Mouse (Mus musculus) ES-Bruce4 (cell line): ENCODE measurements around the gene Chst4. TPM values are rescaled to one million over a fixed set of nuclear protein-coding genes. Genes with fewer than 3 reads are reported as not detected.
"Not testable (repeated sequence)": the region's sequence is repeated elsewhere in the genome, so short reads cannot be mapped to it uniquely, and the experiment has no call there.

Experiments
- H3K27ac ChIP-seq: 2 replicates; pipeline ENCODE4 v1.5.1; 2012; ENCODE audit warnings: low read length, inconsistent platforms; ENCODE audit not compliant: insufficient read depth
- H3K27me3 ChIP-seq: 2 replicates; pipeline ENCODE4 v1.6.1; 2012; ENCODE audit warnings: mild to moderate bottlenecking, low read length, inconsistent platforms; ENCODE audit not compliant: control insufficient read depth, poor library complexity, insufficient read depth, severe bottlenecking
- H3K36me3 ChIP-seq: 2 replicates; pipeline ENCODE4 v1.6.1; 2012; ENCODE audit warnings: inconsistent platforms, mild to moderate bottlenecking, low read length, moderate library complexity; ENCODE audit not compliant: control insufficient read depth, poor library complexity, insufficient read depth, severe bottlenecking
- H3K4me1 ChIP-seq: one replicate; pipeline ENCODE4 v1.8.1; 2011; ENCODE audit warnings: low read length; ENCODE audit not compliant: control insufficient read depth, insufficient read depth
- H3K4me3 ChIP-seq: 2 replicates; pipeline ENCODE4 v1.5.1; 2011; ENCODE audit warnings: low read depth, mild to moderate bottlenecking, low read length
- H3K9ac ChIP-seq: 2 replicates; pipeline ENCODE4 v1.6.1; 2012; ENCODE audit warnings: low read depth, mild to moderate bottlenecking, inconsistent platforms; ENCODE audit not compliant: poor library complexity, severe bottlenecking
- H3K9me3 ChIP-seq: replicated peaks from 2 replicates; pipeline ENCODE4 v1.6.1; 2012; ENCODE audit warnings: mild to moderate bottlenecking, low read length, inconsistent platforms; ENCODE audit not compliant: control insufficient read depth, poor library complexity, insufficient read depth, severe bottlenecking
- CTCF ChIP-seq: IDR thresholded peaks from one replicate; pipeline ENCODE4 v1.8.1; 2011; ENCODE audit warnings: low read depth, low read length
- EP300 ChIP-seq: IDR thresholded peaks from 2 replicates; pipeline ENCODE4 v1.6.1; 2011; ENCODE audit warnings: low read depth, low read length; ENCODE audit not compliant: insufficient read depth
- POLR2A ChIP-seq: IDR thresholded peaks from one replicate; pipeline ENCODE4 v1.8.1; 2011; ENCODE audit warnings: low read length; ENCODE audit not compliant: insufficient read depth
- polyA plus RNA-seq: library from polyadenylated mRNA; stranded (reverse); fragments of >200 nt; gene quantifications from 2 replicates; pipeline ENCODE4 v1.2.4, GENCODE M21; 2011; ENCODE audit warnings: low read depth; ENCODE audit not compliant: missing spikeins, insufficient read depth, insufficient read length

The Chst4 gene
- polyA plus RNA-seq, 1 experiment, result not detected

GRCm38 (mm10) chr8:110040509-110040908 lies 969 bp upstream of the Chst4 start:
- Histone ChIP-seq H3K4me1 (no peaks in the 10 kb centered on the region), H3K27ac (no peak overlapping the region), H3K9ac (no peak overlapping the region)

DNA sequence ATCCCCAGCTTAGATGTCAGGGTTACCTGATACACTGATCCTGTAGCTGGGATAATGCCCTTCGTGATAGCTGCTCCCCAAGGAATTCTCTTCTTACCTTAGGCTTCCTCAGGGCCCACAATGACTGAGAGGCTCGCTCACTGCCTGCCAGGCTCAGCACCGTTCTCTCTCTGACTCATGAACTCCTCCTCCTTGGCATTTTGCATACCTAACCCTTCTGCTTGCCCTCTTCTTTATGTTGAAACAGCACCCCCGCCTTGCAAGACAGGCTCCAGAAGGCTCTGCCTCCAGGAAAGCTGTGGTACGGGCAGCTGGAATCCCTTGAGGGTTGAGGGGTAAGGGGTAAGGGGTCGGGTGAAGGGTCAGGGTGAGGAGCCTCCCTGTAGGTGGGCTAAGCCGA lies 324 bp downstream of the Chst4 start:
- Histone ChIP-seq H3K4me3 (no peak overlapping the region), H3K9me3 (no peaks in the 10 kb centered on the region; the same call in 1 of the 2 replicates), H3K4me1 (no peaks in the 10 kb centered on the region), H3K36me3 (no peaks in the 10 kb centered on the region), H3K9ac (no peak overlapping the region), H3K27ac (no peak overlapping the region), H3K27me3 (peaks cover under 1% of the 10 kb centered on the region; the same call in 1 of the 2 replicates)
- no peak for TF ChIP-seq EP300
- no peak for TF ChIP-seq CTCF
- no peak for TF ChIP-seq POLR2A

More at GRCm38 (mm10) chr8:110040509-110040908, 969 bp upstream of the Chst4 start:
- Histone ChIP-seq H3K36me3 (no peaks in the 10 kb centered on the region), H3K9me3 (no peaks in the 10 kb centered on the region; the same call in 1 of the 2 replicates), H3K27me3 (peaks cover 3% of the 10 kb centered on the region; the same call in 1 of the 2 replicates), H3K4me3 (no peak overlapping the region)
- TF ChIP-seq CTCF (no peak), POLR2A (no peak), EP300 (no peak)

- Histone ChIP-seq H3K9ac (no peak overlapping the region), H3K27me3 (no peaks in the 10 kb centered on the region), H3K4me3 (no peak overlapping the region), H3K36me3 (no peaks in the 10 kb centered on the region), H3K27ac (no peak overlapping the region), H3K9me3 (no peaks in the 10 kb centered on the region), H3K4me1 (no peaks in the 10 kb centered on the region)
- no peak for TF ChIP-seq CTCF
- no peak for TF ChIP-seq EP300
- TF ChIP-seq POLR2A, result no peak
These were observed 3.4 kb downstream of the Chst4 start for GRCm38 (mm10) chr8:110036156-110036555.

- Histone ChIP-seq H3K4me1 (no peaks in the 10 kb centered on the region), H3K36me3 (no peaks in the 10 kb centered on the region), H3K27ac (no peak overlapping the region), H3K4me3 (no peak overlapping the region), H3K9ac (no peak overlapping the region), H3K27me3 (no peaks in the 10 kb centered on the region), H3K9me3 (no peaks in the 10 kb centered on the region)
- TF ChIP-seq CTCF, result no peak
- no peak for TF ChIP-seq EP300
These were observed 5.2 kb downstream of the Chst4 start for GRCm38 (mm10) chr8:110034331-110034730.

DNA sequence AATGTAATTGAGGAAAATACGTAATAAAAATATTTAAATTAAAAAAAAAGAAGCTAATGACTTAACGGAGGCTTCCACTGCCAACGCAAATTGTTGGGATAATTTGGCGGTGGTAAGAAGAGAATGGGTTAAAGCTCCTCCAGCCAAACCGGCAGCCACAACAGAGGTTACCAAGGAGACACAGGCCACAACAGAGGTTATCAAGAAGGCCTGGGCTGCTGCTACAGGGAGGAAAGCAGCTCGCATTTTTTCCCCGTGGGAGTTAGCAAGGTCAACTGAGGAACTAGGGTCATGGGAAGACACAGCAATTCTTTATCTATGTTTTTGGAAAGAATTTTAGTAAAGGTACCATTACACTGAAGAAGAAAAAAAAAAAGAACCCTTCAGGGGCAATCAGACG lies 5.8 kb downstream of the Chst4 start:
- not testable (repeated sequence) for H3K9ac ChIP-seq, H3K9me3 ChIP-seq, H3K4me1 ChIP-seq, H3K27me3 ChIP-seq, H3K4me3 ChIP-seq, H3K27ac ChIP-seq, H3K36me3 ChIP-seq

DNA sequence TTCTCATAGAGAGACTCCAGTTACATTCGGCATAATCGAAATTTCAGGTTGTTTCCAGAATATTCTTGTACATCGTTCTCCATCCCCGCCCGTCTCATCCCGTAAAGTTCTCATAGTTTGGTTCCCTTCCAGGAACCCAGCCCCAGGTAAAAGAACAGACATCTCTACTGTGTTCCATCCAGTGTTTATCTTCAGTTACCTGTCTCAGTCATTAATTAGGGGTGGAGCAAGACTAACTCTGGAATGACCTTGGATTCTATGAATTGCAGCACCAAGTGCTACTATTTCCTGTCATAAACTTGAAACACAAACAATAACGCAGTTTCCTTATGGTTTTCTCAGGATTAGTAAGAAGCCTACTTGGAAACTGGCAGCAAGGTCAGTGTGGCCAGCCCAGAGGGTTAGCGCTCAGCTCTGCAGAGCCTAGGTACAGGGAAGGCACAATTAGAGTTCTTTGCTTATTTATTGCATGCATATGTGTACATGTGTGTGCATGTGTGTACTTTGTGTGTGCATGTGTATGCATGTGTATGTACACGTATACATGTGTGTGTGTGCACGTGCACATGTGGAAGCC lies 16.7 kb downstream of the Chst4 start:
- TF ChIP-seq EP300 (no peak), CTCF (no peak), POLR2A (no peak)
- Histone ChIP-seq H3K27ac (no peak overlapping the region), H3K9me3 (no peaks in the 10 kb centered on the region), H3K27me3 (no peaks in the 10 kb centered on the region), H3K9ac (no peak overlapping the region), H3K4me1 (no peaks in the 10 kb centered on the region), H3K4me3 (no peak overlapping the region), H3K36me3 (no peaks in the 10 kb centered on the region)

GRCm38 (mm10) chr8:110022081-110022480 lies 17.5 kb downstream of the Chst4 start:
- TF ChIP-seq EP300 (no peak), POLR2A (no peak), CTCF (no peak)
- H3K4me3 ChIP-seq, result no peak overlapping the region
- no peaks in the 10 kb centered on the region for H3K9me3 ChIP-seq
- no peak overlapping the region for H3K9ac ChIP-seq
- no peaks in the 10 kb centered on the region for H3K27me3 ChIP-seq
- H3K36me3 ChIP-seq, result no peaks in the 10 kb centered on the region
- H3K27ac ChIP-seq, result no peak overlapping the region
- no peaks in the 10 kb centered on the region for H3K4me1 ChIP-seq
